Mouse (Mus musculus) MEL (cell line): ENCODE data around the gene Chrna9. TPM values are rescaled to one million over a fixed set of nuclear protein-coding genes. Genes with fewer than 3 reads are reported as not detected.

ENCODE experiments used
- DNase-seq: peaks from one replicate; pipeline ENCODE4 v3.0.0; 2011; ENCODE audit warnings: low read depth, low spot score
- H3K27ac ChIP-seq: 2 replicates; pipeline ENCODE4 v1.5.1; 2012; ENCODE audit warnings: low read depth, mild to moderate bottlenecking, control low read depth, low read length, moderate library complexity; ENCODE audit not compliant: control insufficient read depth
- H3K27me3 ChIP-seq, 2 experiments: fragments of 150-350 bp in 1 of 2; sonication (generic) in 1 of 2; 2 replicates each; pipeline ENCODE4 v1.6.1; 2012; ENCODE audit warnings: low read length in 2 of 2, mild to moderate bottlenecking in 2 of 2, improper control_type of control experiment in 1 of 2, moderate library complexity in 1 of 2; ENCODE audit not compliant: insufficient read depth in 2 of 2, control insufficient read depth in 1 of 2
- H3K36me3 ChIP-seq, 2 experiments: 2 replicates each; pipeline ENCODE4 v1.6.1; 2012 to 2014; ENCODE audit warnings: low read length in 2 of 2, improper control_type of control experiment in 1 of 2, inconsistent platforms in 1 of 2, mild to moderate bottlenecking in 1 of 2; ENCODE audit not compliant: insufficient read depth in 2 of 2, control insufficient read depth in 1 of 2
- H3K4me1 ChIP-seq, 2 experiments: fragments of 150-350 bp in 1 of 2; sonication (generic) in 1 of 2; 2 replicates each; pipeline ENCODE4 v1.6.1; 2012; ENCODE audit warnings: low read length in 2 of 2, improper control_type of control experiment in 1 of 2, mild to moderate bottlenecking in 1 of 2; ENCODE audit not compliant: insufficient read depth in 2 of 2, control insufficient read depth in 1 of 2
- H3K4me3 ChIP-seq, 2 experiments: fragments of 150-350 bp in 1 of 2; sonication (generic) in 1 of 2; 2 replicates each; pipeline ENCODE4 v1.5.1; 2012; ENCODE audit warnings: low read depth in 2 of 2, low read length in 2 of 2, mild to moderate bottlenecking in 2 of 2, moderate library complexity in 2 of 2, control low read depth in 1 of 2, improper control_type of control experiment in 1 of 2; ENCODE audit not compliant: control insufficient read depth in 1 of 2, insufficient read depth in 1 of 2
- H3K79me2 ChIP-seq: 2 replicates; pipeline ENCODE4 v1.6.1; 2012; ENCODE audit warnings: mild to moderate bottlenecking, low read length, moderate library complexity; ENCODE audit not compliant: control insufficient read depth, poor library complexity, insufficient read depth
- H3K9ac ChIP-seq: 2 replicates; pipeline ENCODE4 v1.6.1; 2012; ENCODE audit warnings: low read depth, mild to moderate bottlenecking, control low read depth, low read length, moderate library complexity; ENCODE audit not compliant: control insufficient read depth, poor library complexity, severe bottlenecking
- H3K9me3 ChIP-seq: fragments of 150-350 bp; sonication (generic); replicated peaks from 2 replicates; pipeline ENCODE4 v1.6.1; 2012; ENCODE audit warnings: mild to moderate bottlenecking, low read length, improper control_type of control experiment, moderate library complexity; ENCODE audit not compliant: insufficient read depth
- BHLHE40 ChIP-seq: IDR thresholded peaks from 2 replicates; pipeline ENCODE4 v1.6.1; 2012; ENCODE audit warnings: low read depth, mild to moderate bottlenecking, inconsistent platforms, low read length, improper control_type of control experiment, borderline replicate concordance
- CHD1 ChIP-seq: IDR thresholded peaks from 2 replicates; pipeline ENCODE4 v1.6.1; 2012; ENCODE audit warnings: low read depth, mild to moderate bottlenecking, inconsistent platforms, low read length, improper control_type of control experiment
- CHD2 ChIP-seq: IDR thresholded peaks from 2 replicates; pipeline ENCODE4 v1.6.1; 2011; ENCODE audit warnings: low read length, improper control_type of control experiment
- CTCF ChIP-seq, 3 experiments: IDR thresholded peaks in 2 of 3; conservative IDR thresholded peaks in 1 of 3; 2 replicates each; pipeline ENCODE4 v1.5.1; 2011 to 2012; ENCODE audit warnings: low read length in 3 of 3, low read depth in 2 of 3, mild to moderate bottlenecking in 2 of 3, improper control_type of control experiment in 1 of 3, inconsistent platforms in 1 of 3, mixed read lengths in 1 of 3, moderate library complexity in 1 of 3; ENCODE audit not compliant: control insufficient read depth in 1 of 3, insufficient read depth in 1 of 3, poor library complexity in 1 of 3, severe bottlenecking in 1 of 3
- E2F4 ChIP-seq: IDR thresholded peaks from 2 replicates; pipeline ENCODE4 v1.6.1; 2011; ENCODE audit warnings: low read depth, low read length, improper control_type of control experiment, borderline replicate concordance
- GATA1 ChIP-seq: IDR thresholded peaks from 2 replicates; pipeline ENCODE4 v1.6.1; 2011; ENCODE audit warnings: low read depth, low read length, improper control_type of control experiment
- MAX ChIP-seq: IDR thresholded peaks from 2 replicates; pipeline ENCODE4 v1.6.1; 2011; ENCODE audit warnings: low read length, improper control_type of control experiment
- MXI1 ChIP-seq: IDR thresholded peaks from 2 replicates; pipeline ENCODE4 v1.6.1; 2011; ENCODE audit warnings: mild to moderate bottlenecking, low read depth, low read length, improper control_type of control experiment
- MYC ChIP-seq: IDR thresholded peaks from 2 replicates; pipeline ENCODE4 v1.6.1; 2011; ENCODE audit warnings: low read depth, mild to moderate bottlenecking, low read length, improper control_type of control experiment, moderate library complexity
- NELFE ChIP-seq: IDR thresholded peaks from 2 replicates; pipeline ENCODE4 v1.6.1; 2011; ENCODE audit warnings: low read depth, low read length, improper control_type of control experiment
- POLR2A ChIP-seq, 2 experiments: IDR thresholded peaks; 2 replicates each; pipeline ENCODE4 v1.6.1; 2011 to 2012; ENCODE audit warnings: low read length in 2 of 2, mild to moderate bottlenecking in 2 of 2, control low read depth in 1 of 2, improper control_type of control experiment in 1 of 2, low read depth in 1 of 2, moderate library complexity in 1 of 2; ENCODE audit not compliant: control insufficient read depth in 1 of 2, insufficient read depth in 1 of 2, poor library complexity in 1 of 2
- POLR2AphosphoS2 ChIP-seq: IDR thresholded peaks from 2 replicates; pipeline ENCODE4 v1.6.1; 2011; ENCODE audit warnings: low read length, improper control_type of control experiment
- POLR2AphosphoS5 ChIP-seq: IDR thresholded peaks from 2 replicates; pipeline ENCODE4 v1.6.1; 2012; ENCODE audit warnings: low read depth, borderline replicate concordance, mild to moderate bottlenecking, inconsistent platforms, low read length, moderate library complexity, mixed read lengths
- TAL1 ChIP-seq: IDR thresholded peaks from 2 replicates; pipeline ENCODE4 v1.6.1; 2012; ENCODE audit warnings: mild to moderate bottlenecking, inconsistent platforms, low read length, moderate library complexity, mixed read lengths
- TBP ChIP-seq: IDR thresholded peaks from 2 replicates; pipeline ENCODE4 v1.8.0; 2011; ENCODE audit warnings: low read depth, low read length, improper control_type of control experiment
- UBTF ChIP-seq: IDR thresholded peaks from 2 replicates; pipeline ENCODE4 v1.6.1; 2012; ENCODE audit warnings: low read depth, mild to moderate bottlenecking, inconsistent platforms, low read length, improper control_type of control experiment, moderate library complexity, borderline replicate concordance; ENCODE audit not compliant: insufficient read depth
- USF2 ChIP-seq, 2 experiments: IDR thresholded peaks; 2 replicates each; pipeline ENCODE4 v1.6.1; 2011 to 2012; ENCODE audit warnings: improper control_type of control experiment in 2 of 2, low read length in 2 of 2, borderline replicate concordance in 1 of 2, inconsistent platforms in 1 of 2, low read depth in 1 of 2, mild to moderate bottlenecking in 1 of 2; ENCODE audit not compliant: insufficient read depth in 1 of 2
- ZC3H11A ChIP-seq: IDR thresholded peaks from 2 replicates; pipeline ENCODE4 v1.6.1; 2012; ENCODE audit warnings: low read depth, mild to moderate bottlenecking, inconsistent platforms, low read length, improper control_type of control experiment
- ZMIZ1 ChIP-seq: IDR thresholded peaks from 2 replicates; pipeline ENCODE4 v1.6.1; 2012; ENCODE audit warnings: low read depth, mild to moderate bottlenecking, inconsistent platforms, low read length, improper control_type of control experiment, moderate library complexity
- polyA plus RNA-seq, 2 experiments: library from polyadenylated mRNA; stranded (reverse) in 1 of 2; unstranded in 1 of 2; fragments of >175 nt in 1 of 2; fragments of >200 nt in 1 of 2; gene quantifications; 2 replicates each; pipeline versions ENCODE4 v1.2.1 to v1.2.4; 2012; ENCODE audit warnings: low replicate concordance in 2 of 2, low read depth in 1 of 2; ENCODE audit not compliant: insufficient read length in 2 of 2, insufficient read depth in 1 of 2, missing spikeins in 1 of 2
- total RNA-seq: library from RNA; depleted of rRNA; stranded (reverse); fragments of 300-350 nt; gene quantifications from 2 replicates; pipeline ENCODE4 v1.2.3, GENCODE M21; 2012

Chrna9 gene
- total and polyA plus RNA-seq, 3 experiments: not detected

DNA sequence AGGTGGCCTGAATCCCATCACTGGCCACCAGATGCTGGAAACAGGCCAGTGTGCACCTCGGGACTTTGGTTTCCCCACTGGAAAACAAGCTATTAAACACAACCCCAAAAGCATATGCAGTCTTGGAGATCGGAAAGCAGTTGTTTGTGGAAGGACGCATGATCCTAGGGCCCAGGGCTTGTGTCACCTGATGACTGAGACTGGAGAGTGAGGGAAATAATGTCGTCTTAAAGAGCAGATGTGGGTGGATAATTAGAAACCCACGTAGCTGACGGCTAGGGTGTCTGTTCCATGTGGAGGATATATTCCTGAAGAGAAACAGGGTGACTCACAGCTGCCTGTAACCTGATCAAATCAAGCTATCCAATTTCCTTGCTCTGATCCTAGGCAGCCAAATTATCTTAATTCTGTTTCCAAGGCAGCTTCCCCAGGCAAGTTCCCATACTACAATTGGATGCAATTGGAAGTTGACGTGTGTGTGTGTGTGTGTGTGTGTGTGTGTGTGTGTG, 31.1 kb downstream of the Chrna9 start:
- no peak overlapping the region for H3K27ac ChIP-seq
- no peak for DNase-seq
- no peak overlapping the region for H3K9ac ChIP-seq
- no peak for TF ChIP-seq USF2 (IDR thresholded peaks at IDR 0.05; ENCODE audit: borderline replicate concordance in 1 of 2, insufficient read depth in 1 of 2, low read depth in 1 of 2, low read length in 2 of 2)
- TF ChIP-seq MXI1: no peak
- no peak for TF ChIP-seq CTCF (IDR thresholded peaks at IDR 0.05 in 2 of 3, conservative IDR thresholded peaks at IDR 0.05 in 1 of 3; ENCODE audit: control insufficient read depth in 1 of 3, insufficient read depth in 1 of 3, low read depth in 2 of 3, low read length in 3 of 3, poor library complexity in 1 of 3, severe bottlenecking in 1 of 3)
- no peak for TF ChIP-seq CHD1
- no peak for TF ChIP-seq MAX
- no peak for TF ChIP-seq E2F4
- H3K36me3 ChIP-seq: peaks cover 0 to 3% of the 10 kb centered on the region in 2 experiments; a peak in 2 of 4 replicates
- H3K4me1 ChIP-seq: peaks cover 0 to 2% of the 10 kb centered on the region in 2 experiments; a peak in 3 of 4 replicates
- H3K79me2 ChIP-seq: no peaks in the 10 kb centered on the region
- peaks cover 0 to 2% of the 10 kb centered on the region in 2 experiments; a peak in 1 of 4 replicates for H3K27me3 ChIP-seq
- H3K4me3 ChIP-seq: no peak overlapping the region
- H3K9me3 ChIP-seq: no peaks in the 10 kb centered on the region

GRCm38 (mm10) chr5:65967091-65967490, 32.4 kb downstream of the Chrna9 start:
- Histone ChIP-seq H3K9ac (no peak overlapping the region), H3K79me2 (no peaks in the 10 kb centered on the region), H3K36me3 (no peaks in the 10 kb centered on the region), H3K9me3 (no peaks in the 10 kb centered on the region), H3K4me1 (no peaks in the 10 kb centered on the region; a peak in 1 of 4 replicates), H3K4me3 (no peak overlapping the region), H3K27me3 (peaks cover 0 to 3% of the 10 kb centered on the region in 2 experiments; a peak in 1 of 4 replicates), H3K27ac (no peak overlapping the region)
- DNase-seq: no peak
- TF ChIP-seq CHD2 (no peak), E2F4 (no peak), UBTF (no peak), TAL1 (no peak), GATA1 (no peak), POLR2AphosphoS5 (no peak), BHLHE40 (no peak), NELFE (no peak), ZMIZ1 (no peak), MYC (no peak), TBP (no peak), POLR2AphosphoS2 (no peak), POLR2A (IDR thresholded peaks at IDR 0.05; ENCODE audit: control insufficient read depth in 1 of 2, insufficient read depth in 1 of 2, low read depth in 1 of 2, low read length in 2 of 2, poor library complexity in 1 of 2) (no peak), ZC3H11A (no peak)
